Comparison of ENCODE assay signal across 8 mouse cellular contexts in genomic region chr14:103345011-103345410, GRCm38 (mm10). TPM values are rescaled to one million over a fixed set of nuclear protein-coding genes. Genes with fewer than 3 reads are reported as not detected.
DNase-seq lines count a peak whose midpoint lies in the region; ATAC-seq and TF ChIP-seq lines count a peak whose summit lies in the region.

No protein-coding gene starts in this region.

- intact Hi-C loops in heart, postnatal 10 days (cut with DNase I), result loop anchor here (5.0 kb wide), 1 partner anchor 248 kb away; the partner anchor contains the start of gene Fbxl3

- H3K27me3 ChIP-seq in heart, embryonic 10.5 days (ENCODE audit: insufficient read depth, poor library complexity, severe bottlenecking), result no peaks in the 10 kb centered on the region
- no peaks in the 10 kb centered on the region for H3K27me3 ChIP-seq in forebrain, embryonic 14.5 days (replicated peaks; ENCODE audit: control insufficient read depth, insufficient read depth, low read length)
- H3K27me3 ChIP-seq in liver, embryonic 14.5 days (ENCODE audit: control insufficient read depth, insufficient read depth, low read length), result no peaks in the 10 kb centered on the region

- TF ChIP-seq EP300 in liver, embryonic 14.5 days (IDR thresholded peaks at IDR 0.05; ENCODE audit: low read depth), result no peak

- no peaks in the 10 kb centered on the region for H3K9me3 ChIP-seq in heart, embryonic 10.5 days
- no peaks in the 10 kb centered on the region for H3K9me3 ChIP-seq in forebrain, embryonic 14.5 days (replicated peaks; ENCODE audit: control insufficient read depth, low read length)
- no peaks in the 10 kb centered on the region for H3K9me3 ChIP-seq in liver, embryonic 14.5 days (ENCODE audit: control insufficient read depth, low read length)

- no peak for ATAC-seq in forebrain, embryonic 14.5 days
- no peak for ATAC-seq in liver, embryonic 14.5 days (ENCODE audit: insufficient read depth)
- ATAC-seq in frontal cortex, adult (ENCODE audit: low TSS enrichment), result no peak

- H3K4me1 ChIP-seq in heart, embryonic 10.5 days, result peaks cover 24% of the 10 kb centered on the region
- peaks cover 11% of the 10 kb centered on the region for H3K4me1 ChIP-seq in forebrain, embryonic 14.5 days (ENCODE audit: control insufficient read depth, insufficient read depth, low read length)
- H3K4me1 ChIP-seq in liver, embryonic 14.5 days (replicated peaks; ENCODE audit: control insufficient read depth in 2 of 2, insufficient read depth in 2 of 2, low read length in 1 of 2), result peaks cover 27 to 28% of the 10 kb centered on the region in 2 experiments

- peak overlapping the region; percentile 57 for H3K4me2 ChIP-seq in forebrain, embryonic 14.5 days (ENCODE audit: low read length)
- H3K4me2 ChIP-seq in liver, embryonic 14.5 days (ENCODE audit: low read depth), result peak overlapping the region; percentile 94

- no peaks in the 10 kb centered on the region for H3K36me3 ChIP-seq in heart, embryonic 10.5 days
- H3K36me3 ChIP-seq in forebrain, embryonic 14.5 days (ENCODE audit: control insufficient read depth, insufficient read depth, low read length), result no peaks in the 10 kb centered on the region
- H3K36me3 ChIP-seq in liver, embryonic 14.5 days (replicated peaks; ENCODE audit: control insufficient read depth, insufficient read depth, low read depth), result no peaks in the 10 kb centered on the region

- peak overlapping the region; percentile 89 for H3K4me3 ChIP-seq in heart, embryonic 10.5 days
- peak overlapping the region; percentile 82 for H3K4me3 ChIP-seq in forebrain, embryonic 14.5 days (ENCODE audit: low read depth, low read length)
- peak overlapping the region; percentile 69 to 92; a peak in 3 of 4 replicates for H3K4me3 ChIP-seq in liver, embryonic 14.5 days (ENCODE audit: insufficient read depth in 1 of 2, low read depth in 2 of 2, low read length in 2 of 2)

- DNase-seq in heart, embryonic 10.5 days (ENCODE audit: low spot score), result no peak
- DNase-seq in heart, postnatal 10 days, result no peak
- DNase-seq in 416B (ENCODE audit: low read depth), result peak; percentile 20
- DNase-seq in forebrain, embryonic 14.5 days (ENCODE audit: low spot score), result no peak
- DNase-seq in liver, embryonic 14.5 days (ENCODE audit: low read depth in 3 of 3, low spot score in 3 of 3), result no peak
- DNase-seq in testis, postnatal 10 days (ENCODE audit: low spot score), result no peak
- no peak for DNase-seq in yolk sac, embryonic 10.5 days (ENCODE audit: low spot score)

- peak overlapping the region; percentile 84; the same call in 1 of the 2 replicates for H3K9ac ChIP-seq in forebrain, embryonic 14.5 days (ENCODE audit: low read length)
- peak overlapping the region; percentile 73 for H3K9ac ChIP-seq in liver, embryonic 14.5 days (replicated peaks)

- WGBS in heart, embryonic 10.5 days, result 57% methylated on average over 2 of the region's 2 CpGs
- whole genome bisulfite sequencing in forebrain, embryonic 14.5 days, result 45% methylated on average over 2 of the region's 2 CpGs
- WGBS in liver, embryonic 14.5 days (ENCODE audit: insufficient replicate concordance), result 25% methylated on average over 2 of the region's 2 CpGs

- no peak for TF ChIP-seq CTCF in liver, embryonic 14.5 days (IDR thresholded peaks at IDR 0.05; ENCODE audit: low read depth)

- no peak overlapping the region for H3K27ac ChIP-seq in heart, embryonic 10.5 days
- H3K27ac ChIP-seq in forebrain, embryonic 14.5 days (ENCODE audit: low read depth, low read length), result no peak overlapping the region
- peak overlapping the region; percentile 25; the same call in 1 of the 2 replicates for H3K27ac ChIP-seq in liver, embryonic 14.5 days

RNA-seq across cellular contexts. Expression of gene Mycbp2, which starts 1.6 kb away (rescaled TPM):
- 10.7 and 16.7 TPM in 2 replicates for polyA plus RNA-seq in heart, embryonic 10.5 days (2016; fragmentation: Nextera tagmentation; extraction: Ambion mirVana)
- total RNA-seq in heart, postnatal 10 days (2021), result 10 to 100 TPM; 32.6 to 35.3 TPM
- 38.0 and 47.1 TPM in 2 replicates for polyA plus RNA-seq in forebrain, embryonic 14.5 days (2014; fragmentation: Nextera tagmentation; extraction: Ambion mirVana)
- polyA plus RNA-seq in liver, embryonic 14.5 days (2012; rRNA removed), result 5.7 and 8.2 TPM in 2 replicates
- polyA plus RNA-seq in liver, embryonic 14.5 days (2014; fragmentation: Nextera tagmentation; extraction: Ambion mirVana), result 7.0 and 7.6 TPM in 2 replicates
